Mouse (Mus musculus) cerebellum, adult 2 months (tissue): ENCODE measurements at regions not wholly inside any gene's neighbourhood (a gene's known extent, or its start where the extent isn't known, plus 50 kb on each side); places are given as distances from the start of the nearest gene placed in this dataset.

ENCODE experiments used
- CTCF ChIP-seq: fragments of 200-500 bp; IDR thresholded peaks from 2 replicates; pipeline ENCODE4 v1.5.1; 2011; ENCODE audit warnings: low read depth, mild to moderate bottlenecking, control low read depth, low read length, moderate library complexity, borderline replicate concordance; ENCODE audit not compliant: insufficient read depth
- POLR2A ChIP-seq: fragments of 200-500 bp; IDR thresholded peaks from 2 replicates; pipeline ENCODE4 v1.6.1; 2011; ENCODE audit warnings: low read length, control low read depth, borderline replicate concordance; ENCODE audit not compliant: insufficient read depth

- no peak for TF ChIP-seq CTCF
- no peak for TF ChIP-seq POLR2A
Observed at GRCm38 (mm10) chr5:111822882-111823281, 89.2 kb downstream of the Gm26897 start.
